Mouse (Mus musculus): ENCODE data around the gene Sidt1.
A peak's percentile ranks its signal among the peaks of the same experiment; 100 is the strongest.

The Sidt1 gene

DNA sequence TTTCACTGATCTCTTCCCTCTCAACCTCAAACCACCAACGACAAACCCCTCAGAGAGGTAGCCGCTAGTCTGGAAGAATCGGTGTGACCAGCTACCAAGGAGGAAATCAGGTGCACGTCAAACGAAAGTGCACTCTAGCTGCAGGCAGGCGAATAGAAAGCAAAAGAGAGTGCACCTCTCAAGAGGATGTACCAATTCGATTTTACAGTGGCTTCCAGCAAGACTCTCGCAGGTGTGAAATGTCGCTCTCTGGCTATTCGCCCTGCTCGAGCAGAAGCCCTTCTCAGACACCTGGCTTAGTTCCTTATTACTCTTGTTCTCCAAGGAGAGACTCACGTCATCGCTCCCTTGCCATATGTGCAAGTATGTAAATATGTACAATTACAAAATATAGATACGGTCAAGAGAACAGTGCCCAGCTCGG is at the start of gene Sidt1:
Gene Sidt1 (minus strand): TSS at position 336 of the 424 bp plus-strand sequence.
- no peak for DNase-seq (ENCODE audit: low spot score)

DNA sequence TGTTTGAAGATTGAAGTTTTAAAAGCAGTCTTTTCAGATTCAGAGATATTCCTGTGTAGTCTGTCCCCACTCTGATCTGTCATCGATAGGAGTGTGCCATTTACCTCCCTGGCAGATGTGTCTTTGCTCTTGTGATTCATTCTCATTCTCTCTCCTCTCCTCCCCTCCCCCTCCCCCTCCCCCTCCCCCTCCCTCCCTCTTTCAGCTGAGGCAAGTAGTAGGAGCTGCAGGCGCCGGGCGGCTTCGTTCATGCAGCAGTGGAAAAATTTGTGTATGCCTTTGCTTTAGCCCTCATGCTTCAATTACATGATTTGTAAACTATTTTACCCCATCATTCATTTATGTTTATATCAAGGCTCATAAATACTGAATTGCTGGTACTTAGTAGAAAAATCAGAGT is 48.6 kb upstream of the Sidt1 start:
- no peak for DNase-seq (ENCODE audit: low spot score)

- DNase-seq (ENCODE audit: low spot score): no peak
Measured at GRCm38 (mm10) chr16:44380006-44380405, 47.0 kb upstream of the Sidt1 start.

GRCm38 (mm10) chr16:44375459-44375858 is 42.5 kb upstream of the Sidt1 start:
- DNase-seq (ENCODE audit: low spot score): no peak

GRCm38 (mm10) chr16:44365522-44365921 is 32.5 kb upstream of the Sidt1 start:
- no peak for DNase-seq (ENCODE audit: low spot score)

- no peak for DNase-seq (ENCODE audit: low spot score)
Measured at GRCm38 (mm10) chr16:44361921-44362890, 29.2 kb upstream of the Sidt1 start.

DNA sequence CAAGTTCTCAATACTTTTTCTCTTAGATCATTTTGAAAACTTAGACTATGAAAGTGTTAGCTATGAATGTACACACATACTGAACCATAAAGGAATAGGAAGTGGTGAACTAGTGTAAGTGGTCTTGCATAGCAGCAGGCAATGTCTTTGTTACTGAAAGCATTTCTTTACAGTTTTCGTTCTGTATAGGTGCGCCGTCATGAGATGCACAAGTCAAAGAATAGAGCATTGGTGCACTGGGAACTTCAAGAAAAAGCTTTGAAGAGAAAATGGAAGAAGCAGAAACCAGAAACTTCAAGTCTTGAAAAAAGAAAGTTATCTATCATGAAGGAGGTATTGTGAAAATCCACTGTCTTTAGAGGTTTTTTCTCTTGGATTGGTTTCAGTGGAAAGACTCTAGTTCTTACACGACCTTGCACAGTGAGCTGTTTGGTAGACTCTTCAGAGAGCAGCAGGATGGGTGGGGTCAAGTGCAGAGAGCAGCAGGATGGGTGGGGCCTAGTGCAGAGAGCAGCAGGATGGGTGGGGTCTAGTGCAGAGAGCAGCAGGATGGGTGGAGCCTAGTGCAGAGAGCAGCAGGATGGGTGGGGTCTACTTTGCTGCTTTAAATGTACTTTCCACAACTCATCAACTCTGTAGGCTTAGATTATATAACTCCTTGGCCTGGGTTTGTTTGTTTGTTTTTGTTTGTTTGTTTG is 24.7 kb upstream of the Sidt1 start:
- no peak for DNase-seq (ENCODE audit: low spot score)

DNA sequence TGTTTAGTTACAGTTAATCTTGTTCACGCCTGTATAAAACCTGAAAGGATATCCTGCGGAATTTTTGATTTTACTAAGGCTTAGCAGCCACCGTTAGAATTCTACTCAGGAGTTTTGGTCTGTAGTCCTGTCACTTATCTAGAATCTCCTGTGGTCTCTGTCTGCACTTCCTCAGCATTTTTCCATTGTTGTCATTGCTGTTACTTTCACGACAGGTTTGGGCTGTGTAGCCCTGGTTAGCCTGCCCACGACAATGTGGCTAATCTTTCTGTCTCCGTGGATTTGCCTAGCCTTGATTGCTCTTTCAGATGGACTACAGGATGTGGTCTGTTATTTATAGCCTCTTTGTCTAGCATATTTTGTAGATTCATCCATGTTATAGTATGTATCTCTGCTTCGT is 23.3 kb upstream of the Sidt1 start:
- no peak for DNase-seq (ENCODE audit: low spot score)

- DNase-seq (ENCODE audit: low spot score): no peak
Measured at GRCm38 (mm10) chr16:44349801-44350397, 16.9 kb upstream of the Sidt1 start.

DNA sequence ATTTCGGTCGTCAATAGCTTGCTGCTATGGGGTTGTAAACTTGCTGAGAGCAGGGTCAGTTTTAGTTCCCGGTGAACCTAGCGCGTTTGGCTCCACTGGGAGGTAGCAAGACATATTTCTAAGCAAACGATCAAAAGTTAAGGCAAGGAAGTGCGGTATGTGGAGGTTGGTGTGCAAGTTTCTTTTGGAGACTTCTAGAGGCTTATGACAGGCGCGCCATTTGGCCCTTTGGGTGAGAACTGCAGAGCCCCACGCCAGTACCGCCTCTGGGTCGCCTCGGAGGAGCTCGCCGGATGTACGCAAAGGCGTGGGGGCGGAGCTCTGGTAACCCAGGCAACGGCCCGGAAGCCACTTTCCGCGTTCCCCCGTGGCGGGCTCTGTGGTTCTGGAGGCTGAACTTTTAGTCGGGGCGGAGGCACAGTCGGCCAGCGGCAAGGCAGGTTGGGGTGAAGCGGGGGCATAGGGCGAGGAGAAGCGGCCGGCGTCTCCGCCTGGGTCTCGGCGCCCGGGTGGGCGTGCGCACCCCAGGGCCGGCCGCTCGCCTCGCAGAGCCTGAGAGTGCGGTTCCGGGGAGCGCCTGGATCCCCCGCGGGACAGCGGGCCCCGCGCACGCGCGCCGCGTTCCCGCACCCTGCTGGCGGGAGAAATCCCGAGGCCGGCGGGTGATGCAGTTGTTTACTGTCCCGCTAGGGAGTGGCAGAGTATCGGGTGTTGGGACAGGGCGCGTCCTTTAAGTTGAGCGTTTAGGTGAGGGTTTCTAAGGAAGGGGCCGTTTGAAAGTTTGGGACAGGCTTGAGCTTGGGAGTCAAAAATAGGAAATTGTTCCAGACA is 14.3 kb upstream of the Sidt1 start, which contains the start of gene Spice1:
Gene Spice1 (plus strand): TSS at position 51 of the 831 bp plus-strand sequence.
- peak; percentile 99 for DNase-seq (ENCODE audit: low spot score)

GRCm38 (mm10) chr16:44337541-44337940 is 4.5 kb upstream of the Sidt1 start:
- no peak for DNase-seq (ENCODE audit: low spot score)

GRCm38 (mm10) chr16:44331995-44332860 is 768 bp downstream of the Sidt1 start:
- DNase-seq (ENCODE audit: low spot score): peak; percentile 48

DNA sequence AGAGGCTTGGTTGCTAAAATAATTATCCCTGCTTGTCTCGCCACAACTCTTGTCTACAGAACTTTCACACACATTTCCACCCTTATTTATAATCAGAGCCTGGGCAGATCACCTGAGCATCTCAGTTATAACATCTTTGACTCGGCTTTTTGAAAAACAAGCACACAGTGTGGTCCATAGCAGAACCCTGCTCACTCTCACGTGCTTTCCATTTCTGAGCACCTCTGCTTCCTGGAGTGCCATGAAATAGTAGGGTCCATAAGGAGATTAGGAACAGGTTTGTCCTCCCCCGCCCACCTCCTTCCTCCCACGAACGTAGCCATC is 1.4 kb downstream of the Sidt1 start:
- DNase-seq (ENCODE audit: low spot score): no peak

DNA sequence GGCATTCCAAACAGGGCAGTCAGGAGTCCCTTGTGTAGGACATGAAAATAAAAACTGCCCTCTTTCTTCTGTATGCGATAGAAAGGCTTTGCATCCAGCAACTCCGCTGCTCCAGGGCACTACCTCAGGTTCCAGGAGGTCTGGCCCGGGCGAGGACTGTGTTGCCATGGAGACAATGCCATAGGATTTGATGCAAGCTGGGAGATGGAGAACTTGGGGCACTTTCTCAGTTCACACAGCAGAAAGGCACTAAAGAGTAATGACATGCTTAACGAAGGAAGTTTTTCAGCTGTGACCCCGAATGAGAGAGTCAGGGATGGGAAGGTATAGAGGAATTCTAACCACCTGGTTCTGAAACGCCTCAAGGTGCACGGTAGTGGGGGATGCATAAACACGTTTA is 1.8 kb downstream of the Sidt1 start:
- DNase-seq (ENCODE audit: low spot score): no peak

- no peak for DNase-seq (ENCODE audit: low spot score)
Measured at GRCm38 (mm10) chr16:44330657-44331056, 2.3 kb downstream of the Sidt1 start.

- DNase-seq (ENCODE audit: low spot score): no peak
Measured at GRCm38 (mm10) chr16:44328644-44329043, 4.4 kb downstream of the Sidt1 start.

- DNase-seq (ENCODE audit: low spot score): no peak
Measured at GRCm38 (mm10) chr16:44320232-44320631, 12.8 kb downstream of the Sidt1 start.

GRCm38 (mm10) chr16:44316350-44316749 is 16.6 kb downstream of the Sidt1 start:
- no peak for DNase-seq (ENCODE audit: low spot score)

DNA sequence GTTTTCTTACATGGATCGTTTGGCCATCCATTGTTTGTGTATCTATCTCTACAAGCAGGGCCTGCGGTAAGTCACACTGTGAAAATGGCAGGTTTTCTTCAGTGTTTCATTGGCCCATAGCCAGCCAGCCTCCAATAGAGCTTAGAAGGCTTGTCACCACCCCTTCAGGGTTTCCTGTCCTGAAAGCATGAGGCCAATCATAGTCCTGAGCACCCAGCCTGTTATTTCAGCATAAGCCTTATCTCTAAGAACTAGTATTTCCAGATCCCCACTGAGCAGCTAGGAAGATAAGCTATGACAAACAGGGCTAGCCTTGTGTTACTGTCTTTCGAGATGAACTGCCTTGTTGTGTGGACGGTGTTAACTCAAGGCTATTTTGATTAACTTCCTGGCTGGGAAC is 19.6 kb downstream of the Sidt1 start:
- DNase-seq (ENCODE audit: low spot score): no peak

DNA sequence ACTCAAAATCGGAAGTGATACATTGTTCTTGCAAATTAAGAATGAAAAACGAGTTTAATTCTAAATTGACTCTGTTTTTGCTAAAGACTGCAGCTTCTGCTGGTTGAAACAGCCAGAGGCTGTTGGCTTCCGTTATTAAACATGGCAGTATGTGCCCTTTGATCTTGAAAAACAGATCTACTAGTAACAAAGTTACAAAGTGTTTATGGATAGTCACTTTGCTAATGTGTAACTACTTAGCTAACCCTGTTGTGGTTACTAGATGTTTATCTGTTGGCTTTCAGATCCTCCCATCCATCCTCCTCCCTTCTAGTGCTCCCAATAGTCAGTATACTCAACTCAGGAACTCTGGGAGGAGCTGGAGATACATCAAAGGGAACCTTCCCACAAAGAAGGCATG is 27.4 kb downstream of the Sidt1 start:
- DNase-seq (ENCODE audit: low spot score): no peak

DNA sequence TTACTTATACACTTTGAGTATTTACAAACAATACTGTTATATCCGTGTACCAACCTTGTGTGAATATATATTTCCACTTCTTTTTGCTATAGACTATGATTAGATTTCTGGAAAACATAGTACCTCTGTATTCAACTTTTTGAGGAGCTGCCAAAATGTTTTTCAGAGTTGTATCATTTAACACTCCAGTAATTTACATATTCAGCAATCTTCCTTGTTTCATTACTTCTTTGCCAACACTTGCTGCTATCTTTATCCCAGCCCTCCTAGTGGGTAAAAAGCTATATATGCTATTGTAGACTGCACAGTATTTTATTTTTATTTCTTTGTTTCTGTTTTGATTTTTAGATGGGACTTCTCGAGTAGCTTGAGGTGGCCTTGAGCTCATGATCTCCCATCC is 29.2 kb downstream of the Sidt1 start:
- DNase-seq (ENCODE audit: low spot score): no peak
